Mouse (Mus musculus): ENCODE results near the gene Galnt14. TPM values are rescaled to one million over a fixed set of nuclear protein-coding genes. Genes with fewer than 3 reads are reported as not detected.

The Galnt14 gene
- polyA plus RNA-seq, 1 experiment from 2014 or later: 16.9 TPM

- Histone ChIP-seq H3K4me1 (replicated peaks) (0 out of 2 replicates have a peak, but pooled peaks cover 4% of the 10 kb centered on the region), H3K4me3 (replicated peaks) (no peak overlapping the region), H3K36me3 (no peaks in the 10 kb centered on the region), H3K4me2 (replicated peaks) (no peak overlapping the region), H3K9ac (replicated peaks) (no peak overlapping the region), H3K27ac (no peak overlapping the region), H3K9me3 (no peaks in the 10 kb centered on the region), H3K27me3 (no peaks in the 10 kb centered on the region)
- ATAC-seq: no peak
- 76% methylated on average over 5 of the region's 5 CpGs for WGBS
Measured at GRCm38 (mm10) chr17:73602552-73603478, 107.4 kb downstream of the Galnt14 start.

GRCm38 (mm10) chr17:73599923-73600322 lies 110.3 kb downstream of the Galnt14 start:
- 68% methylated on average over 6 of the region's 6 CpGs for WGBS
- H3K4me2 ChIP-seq (replicated peaks): no peak overlapping the region
- H3K27me3 ChIP-seq: no peaks in the 10 kb centered on the region
- no peak overlapping the region for H3K9ac ChIP-seq (replicated peaks)
- H3K4me1 ChIP-seq (replicated peaks): 0 out of 2 replicates have a peak, but pooled peaks cover 7% of the 10 kb centered on the region
- no peak overlapping the region for H3K27ac ChIP-seq
- no peak for ATAC-seq
- no peaks in the 10 kb centered on the region for H3K36me3 ChIP-seq
- no peaks in the 10 kb centered on the region for H3K9me3 ChIP-seq
- H3K4me3 ChIP-seq (replicated peaks): no peak overlapping the region

- no peak for ATAC-seq
- H3K36me3 ChIP-seq: no peaks in the 10 kb centered on the region
- WGBS: 87% methylated on average over 2 of the region's 2 CpGs
- no peak overlapping the region for H3K4me3 ChIP-seq (replicated peaks)
- H3K9me3 ChIP-seq: no peaks in the 10 kb centered on the region
- no peaks in the 10 kb centered on the region for H3K4me1 ChIP-seq (replicated peaks)
- no peaks in the 10 kb centered on the region for H3K27me3 ChIP-seq
- no peak overlapping the region for H3K27ac ChIP-seq
- no peak overlapping the region for H3K4me2 ChIP-seq (replicated peaks)
- H3K9ac ChIP-seq (replicated peaks): no peak overlapping the region
Measured at GRCm38 (mm10) chr17:73592081-73592480, 118.2 kb downstream of the Galnt14 start.

GRCm38 (mm10) chr17:73587573-73587972 lies 122.7 kb downstream of the Galnt14 start:
- WGBS: 75% methylated on average over 6 of the region's 6 CpGs

DNA sequence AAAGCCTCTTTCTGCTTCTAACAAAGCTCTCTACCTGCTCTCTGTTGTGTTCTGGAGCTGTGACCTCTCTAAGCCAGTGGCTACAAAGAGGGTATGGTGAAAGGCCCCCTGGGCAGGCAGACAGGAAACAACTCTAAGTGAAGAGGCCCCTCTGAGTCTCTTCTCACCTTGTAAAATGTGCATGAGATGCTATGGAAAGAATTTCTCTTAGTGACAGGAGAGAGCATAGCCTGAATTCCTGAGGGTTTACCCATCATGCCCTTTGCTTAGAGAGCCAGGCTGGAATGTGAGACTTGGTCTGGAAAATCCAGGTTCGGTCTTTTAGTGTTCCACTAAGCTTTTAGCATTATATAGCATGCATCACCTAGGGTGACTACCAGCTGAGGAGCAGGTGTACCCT lies 136.1 kb downstream of the Galnt14 start:
- Histone ChIP-seq H3K27ac (no peak overlapping the region), H3K36me3 (no peaks in the 10 kb centered on the region), H3K9ac (replicated peaks) (no peak overlapping the region), H3K4me2 (replicated peaks) (no peak overlapping the region), H3K27me3 (no peaks in the 10 kb centered on the region), H3K4me1 (replicated peaks) (0 out of 2 replicates have a peak, but pooled peaks cover 4% of the 10 kb centered on the region), H3K9me3 (no peaks in the 10 kb centered on the region), H3K4me3 (replicated peaks) (no peak overlapping the region)
- WGBS: 75% methylated on average over 1 of the region's 1 CpGs
- no peak for ATAC-seq

More at GRCm38 (mm10) chr17:73587573-73587972, 122.7 kb downstream of the Galnt14 start:
- Histone ChIP-seq H3K27me3 (no peaks in the 10 kb centered on the region), H3K9ac (replicated peaks) (no peak overlapping the region), H3K9me3 (no peaks in the 10 kb centered on the region), H3K4me1 (replicated peaks) (0 out of 2 replicates have a peak, but pooled peaks cover 9% of the 10 kb centered on the region), H3K4me3 (replicated peaks) (no peak overlapping the region), H3K4me2 (replicated peaks) (no peak overlapping the region), H3K36me3 (no peaks in the 10 kb centered on the region), H3K27ac (no peak overlapping the region)
- ATAC-seq: no peak

DNA sequence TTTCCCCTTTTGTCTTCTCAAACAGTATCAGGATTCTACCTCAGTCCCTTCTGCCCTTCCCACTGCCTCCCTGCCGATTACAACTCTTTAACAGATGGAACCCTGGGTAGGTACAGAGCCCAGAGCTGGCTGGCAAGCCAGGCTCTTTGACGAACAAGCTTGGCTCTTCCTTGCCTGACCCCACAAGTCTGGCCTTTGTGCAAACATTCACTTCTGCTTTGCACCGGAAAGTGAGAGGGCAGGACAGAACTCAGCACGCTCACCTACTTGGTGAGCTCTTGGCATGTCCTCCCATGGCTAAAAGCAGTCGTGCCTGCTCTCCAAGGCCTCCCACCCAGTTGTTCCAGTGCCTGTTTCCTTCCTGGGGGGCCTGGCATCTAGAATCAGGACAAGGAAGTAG lies 137.4 kb downstream of the Galnt14 start:
- Histone ChIP-seq H3K9ac (replicated peaks) (no peak overlapping the region), H3K36me3 (no peaks in the 10 kb centered on the region), H3K4me3 (replicated peaks) (no peak overlapping the region), H3K27ac (no peak overlapping the region), H3K27me3 (no peaks in the 10 kb centered on the region), H3K4me2 (replicated peaks) (no peak overlapping the region), H3K4me1 (replicated peaks) (0 out of 2 replicates have a peak, but pooled peaks cover 9% of the 10 kb centered on the region), H3K9me3 (no peaks in the 10 kb centered on the region)
- ATAC-seq: no peak
- WGBS: 78% methylated on average over 5 of the region's 5 CpGs

GRCm38 (mm10) chr17:73572440-73572839 lies 137.8 kb downstream of the Galnt14 start:
- H3K9ac ChIP-seq (replicated peaks): no peak overlapping the region
- ATAC-seq: no peak
- no peak overlapping the region for H3K27ac ChIP-seq
- no peaks in the 10 kb centered on the region for H3K9me3 ChIP-seq
- H3K27me3 ChIP-seq: no peaks in the 10 kb centered on the region
- H3K36me3 ChIP-seq: no peaks in the 10 kb centered on the region
- no peak overlapping the region for H3K4me3 ChIP-seq (replicated peaks)
- H3K4me2 ChIP-seq (replicated peaks): no peak overlapping the region
- WGBS: 82% methylated on average over 5 of the region's 5 CpGs
- 0 out of 2 replicates have a peak, but pooled peaks cover 10% of the 10 kb centered on the region for H3K4me1 ChIP-seq (replicated peaks)

DNA sequence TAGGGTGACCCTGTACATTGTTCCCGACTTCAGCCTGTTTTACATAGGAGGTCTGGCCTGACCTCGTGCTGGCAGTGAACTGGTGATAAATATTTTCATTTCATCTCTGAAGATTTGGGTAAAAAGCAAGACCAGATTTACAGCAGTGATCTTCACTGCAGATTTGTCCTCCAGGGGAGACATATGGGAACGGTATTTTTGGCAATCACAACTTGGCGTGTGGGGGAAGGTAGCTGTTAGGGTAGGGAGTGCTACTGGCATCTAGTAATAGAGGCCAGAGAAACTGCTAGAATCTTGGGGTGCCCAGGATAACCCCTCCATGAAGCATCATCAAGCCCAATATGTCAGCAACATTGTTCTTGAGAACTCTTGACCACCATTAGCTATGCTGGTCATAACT lies 138.3 kb downstream of the Galnt14 start:
- Histone ChIP-seq H3K27ac (no peak overlapping the region), H3K9ac (replicated peaks) (no peak overlapping the region), H3K4me3 (replicated peaks) (no peak overlapping the region), H3K36me3 (no peaks in the 10 kb centered on the region), H3K27me3 (no peaks in the 10 kb centered on the region), H3K4me2 (replicated peaks) (no peak overlapping the region), H3K4me1 (replicated peaks) (0 out of 2 replicates have a peak, but pooled peaks cover 10% of the 10 kb centered on the region), H3K9me3 (no peaks in the 10 kb centered on the region)
- WGBS: 84% methylated on average over 4 of the region's 4 CpGs
- no peak for ATAC-seq

- ATAC-seq: no peak
- Histone ChIP-seq H3K9me3 (no peaks in the 10 kb centered on the region), H3K4me1 (replicated peaks) (0 out of 2 replicates have a peak, but pooled peaks cover 6% of the 10 kb centered on the region), H3K9ac (replicated peaks) (no peak overlapping the region), H3K36me3 (no peaks in the 10 kb centered on the region), H3K27ac (no peak overlapping the region), H3K4me3 (replicated peaks) (no peak overlapping the region), H3K4me2 (replicated peaks) (no peak overlapping the region), H3K27me3 (no peaks in the 10 kb centered on the region)
- 50% methylated on average over 9 of the region's 9 CpGs for WGBS
Measured at GRCm38 (mm10) chr17:73568204-73568603, 142.0 kb downstream of the Galnt14 start.

- no peaks in the 10 kb centered on the region for H3K36me3 ChIP-seq
- no peaks in the 10 kb centered on the region for H3K27me3 ChIP-seq
- WGBS: 78% methylated on average over 3 of the region's 3 CpGs
- H3K4me1 ChIP-seq (replicated peaks): no peaks in the 10 kb centered on the region
- H3K9ac ChIP-seq (replicated peaks): no peak overlapping the region
- ATAC-seq: no peak
- no peak overlapping the region for H3K27ac ChIP-seq
- no peak overlapping the region for H3K4me3 ChIP-seq (replicated peaks)
- H3K4me2 ChIP-seq (replicated peaks): no peak overlapping the region
- no peaks in the 10 kb centered on the region for H3K9me3 ChIP-seq
Measured at GRCm38 (mm10) chr17:73561149-73561548, 149.1 kb downstream of the Galnt14 start.

DNA sequence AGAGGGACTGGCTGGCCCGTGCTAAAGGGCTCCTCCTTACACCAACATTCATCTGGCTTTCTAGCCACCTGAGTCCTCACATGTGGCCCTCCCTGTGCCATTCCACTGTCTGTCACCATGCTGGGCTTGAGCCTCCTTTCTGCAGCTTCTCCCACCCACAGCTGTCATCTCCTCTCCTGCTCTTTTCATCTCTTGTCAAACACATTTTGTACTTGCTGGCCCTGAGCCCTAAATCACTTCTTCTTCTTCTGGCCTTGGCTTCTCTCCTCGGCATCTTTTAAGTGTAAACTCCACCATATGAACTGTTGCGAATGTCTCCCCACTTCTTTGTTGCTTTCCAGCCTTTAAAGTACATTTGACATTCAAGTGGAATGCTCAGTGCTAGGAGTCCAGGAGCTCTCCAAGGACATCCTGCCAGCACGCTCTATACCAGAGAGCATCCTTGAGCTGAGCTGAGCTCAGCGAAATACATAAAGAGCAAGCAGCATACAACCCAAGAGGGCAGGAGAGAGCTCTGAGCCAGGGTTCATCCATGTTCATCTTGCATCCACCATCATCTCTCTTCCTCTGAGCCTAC lies 150.0 kb downstream of the Galnt14 start:
- no peak for ATAC-seq
- no peaks in the 10 kb centered on the region for H3K9me3 ChIP-seq
- H3K36me3 ChIP-seq: no peaks in the 10 kb centered on the region
- no peak overlapping the region for H3K9ac ChIP-seq (replicated peaks)
- no peaks in the 10 kb centered on the region for H3K27me3 ChIP-seq
- no peaks in the 10 kb centered on the region for H3K4me1 ChIP-seq (replicated peaks)
- no peak overlapping the region for H3K4me3 ChIP-seq (replicated peaks)
- 89% methylated on average over 5 of the region's 5 CpGs for WGBS
- H3K27ac ChIP-seq: no peak overlapping the region
- H3K4me2 ChIP-seq (replicated peaks): no peak overlapping the region

GRCm38 (mm10) chr17:73559498-73559897 lies 150.8 kb downstream of the Galnt14 start:
- no peak overlapping the region for H3K9ac ChIP-seq (replicated peaks)
- 77% methylated on average over 4 of the region's 4 CpGs for WGBS
- no peaks in the 10 kb centered on the region for H3K9me3 ChIP-seq
- H3K4me3 ChIP-seq (replicated peaks): no peak overlapping the region
- no peak overlapping the region for H3K27ac ChIP-seq
- no peak overlapping the region for H3K4me2 ChIP-seq (replicated peaks)
- no peaks in the 10 kb centered on the region for H3K36me3 ChIP-seq
- no peak for ATAC-seq
- no peaks in the 10 kb centered on the region for H3K4me1 ChIP-seq (replicated peaks)
- no peaks in the 10 kb centered on the region for H3K27me3 ChIP-seq
